Mouse (Mus musculus) lung, postnatal 4 days (tissue): ENCODE measurements at regions not wholly inside any gene's neighbourhood (a gene's known extent, or its start where the extent isn't known, plus 50 kb on each side); places are given as distances from the start of the nearest gene placed in this dataset.
A peak's percentile ranks its signal among the peaks of the same experiment; 100 is the strongest.

Experiments
- DNase-seq, 2 experiments: peaks; one replicate each; pipeline ENCODE4 v3.0.0; 2021

DNA sequence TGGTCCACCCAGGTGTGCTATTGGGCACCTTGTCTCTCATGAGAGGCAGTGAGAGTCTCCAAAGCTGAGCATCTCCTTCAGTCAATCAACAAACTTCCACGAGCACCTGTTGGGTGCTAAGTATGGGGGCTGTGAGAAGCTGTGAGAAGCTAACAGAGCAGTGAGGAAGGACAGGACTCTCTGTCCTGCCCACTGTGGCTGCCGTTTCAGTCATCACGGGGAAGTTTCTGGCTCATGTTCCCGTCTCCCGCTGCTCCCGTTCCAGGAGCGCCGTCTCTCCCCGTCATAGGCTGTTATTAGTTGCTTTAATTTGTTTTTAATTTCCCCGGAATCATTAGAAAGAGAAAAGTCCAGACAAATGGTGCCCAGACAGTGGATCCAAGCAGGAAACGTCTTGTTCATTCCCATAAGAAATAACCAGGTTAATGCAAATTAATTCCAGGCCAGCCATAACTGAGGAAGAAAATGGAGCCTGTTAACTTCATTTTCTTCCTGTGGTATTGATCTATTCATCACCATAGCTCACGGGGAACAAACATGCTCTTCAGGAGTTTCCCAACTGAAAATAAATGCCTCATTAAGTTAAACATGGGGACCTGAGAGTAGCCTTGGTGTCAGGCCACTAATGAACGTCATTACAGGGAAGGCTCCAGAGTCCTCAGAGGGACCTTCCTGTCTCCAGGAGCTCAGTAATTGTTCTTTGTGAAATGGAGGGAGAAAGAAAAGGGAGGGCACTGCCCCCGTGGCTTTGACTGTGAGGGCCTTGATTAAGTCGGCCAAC, 70.3 kb downstream of the Matn1 start:
- DNase-seq, result no peak

DNA sequence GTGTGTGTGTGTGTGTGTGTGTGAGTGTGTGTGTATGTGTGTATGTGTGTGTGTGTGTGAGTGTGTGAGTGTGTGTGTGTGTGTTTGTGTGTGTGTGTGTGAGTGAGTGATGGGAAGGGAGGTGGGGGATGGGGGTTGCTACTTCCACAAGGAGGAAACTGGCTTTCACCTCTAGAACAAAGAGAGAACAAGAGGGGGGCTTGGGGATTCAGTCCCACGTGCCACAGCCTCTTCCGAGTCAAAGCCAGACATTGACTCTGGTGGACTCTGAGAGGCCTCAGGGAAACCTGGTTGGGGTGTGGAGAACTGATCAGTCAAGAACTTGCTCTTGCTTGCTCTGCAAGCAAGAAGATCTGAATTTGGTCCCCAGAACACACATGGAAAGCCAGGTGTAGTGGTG, 71.0 kb downstream of the Matn1 start:
- DNase-seq, result no peak

DNA sequence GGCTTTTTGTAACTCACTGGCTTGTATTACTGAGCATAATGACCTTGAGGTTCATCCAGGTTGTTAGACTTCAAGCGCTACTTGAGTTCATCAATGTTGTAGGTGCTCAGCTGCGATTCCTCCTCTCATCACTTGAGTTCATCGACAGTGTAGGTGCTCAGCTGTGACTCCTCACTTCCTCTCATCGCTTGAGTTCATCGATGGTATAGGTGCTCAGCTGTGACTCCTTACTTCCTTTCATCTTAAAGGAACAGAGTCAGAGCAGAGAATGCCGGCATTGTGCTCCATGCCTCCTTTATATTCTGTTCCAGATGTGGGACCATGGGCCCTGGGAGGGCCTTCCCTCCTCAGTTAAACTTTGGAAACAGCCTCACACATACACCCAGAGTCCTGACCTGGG, 79.4 kb downstream of the Matn1 start:
- DNase-seq, result no peak

GRCm38 (mm10) chr4:131036292-131036691, 92.1 kb downstream of the Matn1 start:
- peak in 1 of 2 experiments; percentile 5 for DNase-seq

DNA sequence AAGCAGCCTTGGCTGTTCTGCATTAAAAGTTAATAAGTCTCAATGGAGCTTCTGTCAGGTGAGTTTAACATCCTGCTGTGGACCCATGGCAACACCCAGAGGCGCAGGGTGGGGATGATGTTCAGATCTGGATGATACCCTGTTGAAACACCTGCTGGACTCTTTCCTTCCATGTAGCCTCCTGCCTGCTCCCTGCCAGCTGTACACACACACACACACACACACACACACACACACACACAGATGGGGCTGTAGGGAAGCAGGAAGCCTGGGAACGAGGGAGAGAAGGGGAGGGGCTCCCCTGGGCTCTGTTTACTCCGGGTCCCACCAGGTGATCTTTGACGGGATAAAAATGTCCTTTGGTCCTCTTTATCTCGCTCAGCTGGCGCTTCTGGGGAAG, 93.0 kb downstream of the Matn1 start:
- no peak for DNase-seq

DNA sequence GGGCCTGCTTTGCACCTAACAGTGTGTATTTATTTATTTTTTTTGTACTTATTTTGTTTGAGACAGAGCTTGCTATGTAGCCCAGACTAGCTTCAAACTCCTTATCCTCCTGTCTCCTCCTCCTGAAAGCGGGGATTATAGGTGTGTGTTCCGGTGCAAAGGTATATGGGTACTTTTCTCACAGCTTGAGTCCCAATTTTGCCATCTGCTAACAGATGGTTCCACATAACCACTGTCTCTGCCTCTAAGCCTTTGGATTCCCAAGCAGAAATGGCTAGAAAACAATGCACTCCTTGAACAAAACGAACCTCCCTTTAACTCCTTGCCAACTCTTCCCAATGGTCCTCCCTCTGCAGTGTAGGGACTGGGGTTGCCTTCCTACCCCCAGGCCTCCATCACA, 95.5 kb downstream of the Matn1 start:
- DNase-seq, result no peak

DNA sequence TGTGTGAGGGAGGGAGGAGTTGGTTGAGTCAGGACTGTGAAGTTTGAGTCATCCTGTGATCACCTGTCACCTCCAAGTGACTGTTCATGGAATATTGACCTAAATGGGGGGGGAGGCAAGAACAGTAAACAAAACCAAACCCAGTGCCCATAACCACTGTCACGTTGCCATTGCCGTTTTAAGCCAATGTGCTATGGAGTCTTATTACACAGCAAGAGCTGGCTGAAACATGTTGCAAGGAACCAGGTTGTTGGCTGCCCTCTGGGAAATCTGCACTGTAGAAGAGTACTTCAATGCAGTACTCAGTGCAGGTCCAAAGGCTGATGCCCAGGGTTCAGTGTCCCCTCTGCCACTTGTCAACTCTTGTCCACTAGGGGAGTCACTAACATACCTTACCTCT, 97.0 kb downstream of the Matn1 start:
- DNase-seq, result no peak

DNA sequence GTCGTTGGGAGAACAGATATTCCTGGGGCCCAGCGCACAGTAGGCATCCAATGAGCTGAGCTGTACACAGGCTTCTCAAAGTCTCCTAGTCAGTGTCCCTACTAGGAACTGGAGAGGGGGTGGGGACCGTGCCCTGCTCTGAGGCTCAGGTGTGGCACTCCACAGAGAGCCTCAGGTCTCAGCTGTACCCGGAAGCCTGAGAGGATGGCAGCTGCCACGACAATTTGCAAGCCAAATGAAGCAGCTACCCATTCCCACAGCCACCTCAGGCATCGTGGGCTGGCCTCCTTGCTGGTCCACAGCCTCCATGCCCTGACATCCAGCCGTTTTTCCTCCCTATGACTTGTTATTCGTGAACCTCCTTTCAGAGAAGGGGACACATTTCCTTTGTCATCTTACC, 101.9 kb downstream of the Matn1 start:
- no peak for DNase-seq

DNA sequence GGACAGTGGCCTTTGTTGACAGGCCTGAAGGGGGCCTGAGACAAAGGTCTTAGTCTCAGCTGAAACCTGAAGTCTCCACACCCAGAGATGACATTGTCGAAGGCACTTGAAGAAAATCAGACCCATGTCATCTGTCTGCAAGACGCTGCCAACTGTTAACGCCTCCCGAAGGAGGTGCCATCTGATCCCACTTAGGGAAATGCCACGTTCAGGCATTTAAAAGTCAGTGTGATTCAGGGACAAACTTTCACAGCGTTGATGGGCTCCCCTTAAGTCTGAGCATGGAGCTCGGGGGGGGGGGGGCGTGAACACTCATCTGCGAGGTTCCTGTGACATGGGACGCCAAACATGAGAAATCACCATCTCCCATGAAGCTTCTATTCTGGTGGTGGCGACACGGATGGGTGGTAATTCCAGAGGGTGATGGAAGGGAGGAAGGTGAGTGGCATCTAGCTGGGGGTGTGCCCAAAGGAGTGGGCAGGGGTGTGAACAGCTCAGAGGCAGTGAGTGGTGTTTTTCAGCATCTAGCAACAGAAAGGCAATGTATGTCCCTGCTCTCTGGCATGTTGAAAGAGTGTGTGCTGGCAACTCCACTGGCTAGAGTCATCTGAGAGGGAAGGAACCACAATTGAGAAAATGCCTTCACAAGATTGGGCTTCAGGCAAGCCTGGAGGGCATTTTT, 102.9 kb downstream of the Matn1 start:
- no peak for DNase-seq

DNA sequence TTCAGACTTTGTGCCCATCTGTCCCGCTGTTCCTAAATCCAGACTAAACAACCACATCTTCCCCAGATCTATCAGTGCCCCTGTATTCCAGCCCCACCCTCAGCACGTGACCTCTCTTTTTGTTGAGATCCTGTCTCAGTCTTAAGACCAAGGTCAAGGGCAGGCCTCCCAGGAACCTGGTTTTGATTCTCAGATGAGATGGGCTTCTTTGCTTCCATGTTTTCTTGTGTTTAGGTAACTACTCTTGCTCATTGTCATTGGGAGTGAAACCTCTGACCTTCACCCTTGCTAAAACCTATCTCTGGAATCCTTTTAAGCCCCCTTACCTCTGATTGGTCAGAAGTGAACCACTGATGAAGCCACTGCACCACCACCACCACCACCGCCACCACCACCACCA, 112.1 kb downstream of the Matn1 start:
- DNase-seq, result no peak

DNA sequence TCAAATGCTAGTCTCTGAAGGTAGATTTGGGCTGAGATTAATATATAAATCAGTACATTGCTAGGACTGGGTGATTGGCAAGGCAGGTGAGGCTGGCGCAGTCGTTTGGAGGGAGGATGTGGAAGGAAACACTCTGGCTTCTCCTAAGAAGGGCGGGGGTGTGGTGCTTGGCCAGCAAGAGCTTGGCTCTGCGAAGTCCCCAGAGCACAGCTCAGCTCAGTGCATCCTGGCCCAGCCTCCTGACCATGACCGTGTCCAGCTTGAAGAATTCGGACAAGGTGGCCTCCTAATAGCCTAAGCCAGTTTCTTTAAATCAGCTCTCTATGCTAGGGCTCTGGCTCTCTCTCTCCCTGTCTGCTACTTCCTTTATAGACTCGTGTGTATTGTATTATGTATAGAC, 115.4 kb downstream of the Matn1 start:
- no peak for DNase-seq

GRCm38 (mm10) chr4:131060191-131060680, 116.1 kb downstream of the Matn1 start:
- DNase-seq, result no peak

DNA sequence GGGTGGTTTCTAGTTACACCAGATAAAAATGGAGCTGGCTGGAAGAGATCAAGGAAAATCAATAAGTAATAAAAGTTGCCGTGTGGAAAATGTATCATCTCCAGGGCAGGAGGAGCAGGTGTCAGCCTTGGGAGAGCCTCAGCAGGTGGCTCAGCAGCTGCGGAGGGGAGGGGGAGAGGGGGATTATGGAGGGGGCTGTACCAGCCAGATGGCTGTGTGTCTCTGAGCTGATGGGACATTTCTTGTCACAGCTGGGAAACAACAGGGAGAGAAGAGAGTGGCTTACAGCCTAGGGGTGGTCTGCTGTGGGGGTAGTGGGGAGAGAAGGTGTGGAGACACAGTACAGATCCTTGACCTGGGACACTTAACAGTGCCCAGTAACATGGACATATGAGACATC, 116.5 kb downstream of the Matn1 start:
- DNase-seq, result no peak

DNA sequence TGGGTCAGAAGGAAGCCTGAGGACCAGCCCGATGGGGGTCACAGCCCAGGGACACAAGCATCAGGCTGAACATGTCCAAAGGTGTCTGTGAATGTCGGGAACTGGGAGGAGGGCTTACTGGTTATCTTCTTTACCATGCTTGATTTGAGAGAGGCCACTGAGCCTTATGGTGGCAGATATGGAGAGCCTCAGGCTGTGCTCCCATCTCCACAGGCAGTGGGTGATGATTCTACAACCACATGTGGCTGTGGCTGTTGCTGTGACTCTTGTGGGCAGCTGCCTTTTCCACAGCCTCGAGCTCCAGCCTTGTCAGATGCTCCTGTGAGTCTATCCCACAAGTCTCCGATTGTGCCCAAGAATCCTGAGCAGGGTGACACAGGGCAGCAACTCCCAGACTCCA, 118.4 kb downstream of the Matn1 start:
- no peak for DNase-seq

- DNase-seq, result no peak
Measured at GRCm38 (mm10) chr4:131066186-131066939, 122.2 kb downstream of the Matn1 start.

- DNase-seq, result no peak
Measured at GRCm38 (mm10) chr4:131070566-131070965, 126.4 kb downstream of the Matn1 start.

GRCm38 (mm10) chr4:131072623-131073022, 128.4 kb downstream of the Matn1 start:
- DNase-seq, result no peak

GRCm38 (mm10) chr4:131073420-131073819, 129.2 kb downstream of the Matn1 start:
- peak; percentile 28 to 60 for DNase-seq

- no peak for DNase-seq
Measured at GRCm38 (mm10) chr4:131075326-131075932, 131.2 kb downstream of the Matn1 start.

- DNase-seq, result no peak
Measured at GRCm38 (mm10) chr4:131076628-131077027, 132.4 kb downstream of the Matn1 start.

- no peak for DNase-seq
Measured at GRCm38 (mm10) chr4:131080113-131080512, 135.9 kb downstream of the Matn1 start.

DNA sequence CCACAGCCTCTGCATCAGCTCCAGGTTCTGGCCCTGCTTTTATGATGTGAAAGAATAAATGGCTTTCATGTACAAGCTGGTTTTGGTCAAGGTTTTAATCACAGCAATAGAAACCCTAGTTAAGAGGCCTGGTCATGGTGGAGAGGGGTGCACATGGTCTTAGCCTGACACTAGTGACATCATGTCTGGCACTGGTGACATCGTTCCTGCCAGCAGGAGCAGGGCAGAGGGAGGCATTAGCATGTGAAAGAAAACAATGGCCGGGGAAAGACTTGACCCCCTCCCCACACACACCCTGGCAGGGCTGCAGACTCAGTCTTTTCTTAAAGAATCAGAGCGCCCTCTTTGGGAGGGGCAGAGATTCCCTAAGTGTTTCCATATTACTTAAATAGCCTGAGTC, 139.2 kb downstream of the Matn1 start:
- DNase-seq, result no peak

GRCm38 (mm10) chr4:131097421-131097820, 153.2 kb downstream of the Matn1 start:
- DNase-seq, result no peak
